Mouse (Mus musculus) retina, postnatal 7 days (tissue): ENCODE measurements at regions not wholly inside any gene's neighbourhood (a gene's known extent, or its start where the extent isn't known, plus 50 kb on each side); places are given as distances from the start of the nearest gene placed in this dataset.
A peak's percentile ranks its signal among the peaks of the same experiment; 100 is the strongest.

Experiments used
- DNase-seq: peaks from one replicate; pipeline ENCODE4 v3.0.0-alpha.2; 2012; ENCODE audit warnings: low read depth, low spot score

DNA sequence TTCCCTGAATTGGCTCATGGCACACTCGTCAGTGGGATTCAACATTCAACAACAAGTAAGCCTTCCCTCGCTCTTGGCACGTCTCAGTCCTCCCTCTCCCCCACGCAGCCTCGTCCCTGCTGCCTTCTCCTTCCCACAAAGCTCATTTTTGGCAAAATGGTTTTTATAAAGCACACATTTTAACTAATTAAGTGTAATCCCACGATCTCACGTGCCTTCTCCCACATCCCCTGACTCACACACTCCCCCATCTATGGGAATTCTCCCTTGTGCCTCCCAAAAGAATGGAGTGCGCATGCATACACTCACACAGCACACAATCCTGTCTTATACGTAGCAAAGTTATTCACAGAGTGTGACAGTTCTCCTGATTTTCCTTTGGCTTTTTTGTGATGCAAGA lies 288.5 kb downstream of the Cd83 start:
- DNase-seq = no peak

- no peak for DNase-seq
Measured at GRCm38 (mm10) chr13:44074172-44074571, 289.6 kb downstream of the Cd83 start.

DNA sequence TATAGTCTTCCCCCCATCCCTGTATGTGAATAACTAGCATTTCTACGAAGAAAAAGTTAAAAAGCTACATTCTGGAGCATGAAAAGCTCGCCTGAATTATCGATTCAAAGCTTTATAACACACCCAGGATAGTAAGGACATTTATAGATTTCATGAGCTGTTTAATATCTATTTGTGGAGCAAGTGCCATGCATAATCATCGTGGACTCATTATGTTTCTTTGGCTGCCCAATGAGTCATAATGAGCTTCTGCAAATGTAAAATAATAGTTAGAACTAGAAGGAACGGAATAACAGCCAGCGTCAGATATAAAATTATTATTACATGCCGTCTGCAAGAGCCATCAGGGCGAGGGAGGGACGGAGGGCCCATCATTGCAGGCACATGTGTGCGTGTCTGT lies 292.4 kb downstream of the Cd83 start:
- DNase-seq = no peak

GRCm38 (mm10) chr13:44085621-44086510 lies 301.3 kb downstream of the Cd83 start:
- DNase-seq = no peak

DNA sequence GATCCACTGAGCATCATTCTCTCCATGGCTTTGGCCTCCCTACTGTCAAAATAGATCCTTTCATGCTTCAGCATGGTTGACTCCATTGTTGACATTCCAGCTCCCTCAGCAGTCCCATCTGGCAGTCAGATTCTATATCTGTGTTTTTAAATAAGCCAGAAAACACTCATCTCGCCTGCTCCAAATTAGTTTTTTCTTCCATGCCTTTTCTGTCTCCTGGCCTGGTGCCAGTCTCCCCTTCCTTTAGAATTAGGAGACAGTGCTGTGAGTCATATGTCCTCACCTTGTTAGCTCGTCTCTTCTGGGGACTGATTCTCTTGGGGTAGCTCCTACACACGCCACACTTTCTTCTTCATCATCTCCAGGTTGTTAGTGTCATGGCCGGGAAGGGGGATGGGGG lies 302.2 kb downstream of the Cd83 start:
- no peak for DNase-seq

DNA sequence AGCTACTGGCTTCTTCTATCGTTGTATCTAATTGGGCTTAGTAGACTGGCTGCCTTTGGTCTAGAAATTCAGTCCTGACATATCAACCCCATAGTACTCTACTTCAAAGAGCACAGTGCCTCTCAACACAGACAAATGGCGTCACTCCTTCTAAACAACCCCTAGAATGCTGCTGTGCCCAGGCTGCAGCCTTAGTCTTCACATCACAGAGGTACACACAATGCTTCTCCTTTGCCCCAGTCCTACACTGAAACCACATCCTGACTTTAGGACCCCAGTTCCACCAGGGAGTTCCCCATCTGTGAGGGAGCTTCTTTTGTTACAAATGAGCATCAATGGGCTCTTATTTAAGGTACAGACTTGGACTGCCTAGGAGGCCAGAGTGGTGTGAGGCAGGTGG lies 312.6 kb downstream of the Cd83 start:
- DNase-seq = no peak

DNA sequence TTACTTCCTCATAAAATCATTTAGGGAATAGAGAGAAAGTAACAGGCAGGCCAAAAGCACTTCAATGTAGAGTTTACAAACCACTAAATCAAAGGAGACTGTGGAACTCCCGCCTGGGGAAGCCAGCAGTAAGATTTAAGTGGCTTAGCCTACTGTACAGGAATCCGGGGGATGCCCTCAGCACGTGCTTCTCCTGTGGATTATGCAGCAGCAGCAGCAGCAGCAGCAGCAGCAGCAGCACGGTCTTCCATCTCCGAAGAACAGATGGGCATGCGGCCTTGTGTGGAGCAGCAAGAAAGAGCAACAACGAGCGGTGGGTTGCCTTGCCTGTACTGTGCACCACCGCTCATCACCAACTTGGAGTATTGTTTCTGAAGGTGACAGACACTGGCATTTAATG lies 314.9 kb downstream of the Cd83 start:
- no peak for DNase-seq

DNA sequence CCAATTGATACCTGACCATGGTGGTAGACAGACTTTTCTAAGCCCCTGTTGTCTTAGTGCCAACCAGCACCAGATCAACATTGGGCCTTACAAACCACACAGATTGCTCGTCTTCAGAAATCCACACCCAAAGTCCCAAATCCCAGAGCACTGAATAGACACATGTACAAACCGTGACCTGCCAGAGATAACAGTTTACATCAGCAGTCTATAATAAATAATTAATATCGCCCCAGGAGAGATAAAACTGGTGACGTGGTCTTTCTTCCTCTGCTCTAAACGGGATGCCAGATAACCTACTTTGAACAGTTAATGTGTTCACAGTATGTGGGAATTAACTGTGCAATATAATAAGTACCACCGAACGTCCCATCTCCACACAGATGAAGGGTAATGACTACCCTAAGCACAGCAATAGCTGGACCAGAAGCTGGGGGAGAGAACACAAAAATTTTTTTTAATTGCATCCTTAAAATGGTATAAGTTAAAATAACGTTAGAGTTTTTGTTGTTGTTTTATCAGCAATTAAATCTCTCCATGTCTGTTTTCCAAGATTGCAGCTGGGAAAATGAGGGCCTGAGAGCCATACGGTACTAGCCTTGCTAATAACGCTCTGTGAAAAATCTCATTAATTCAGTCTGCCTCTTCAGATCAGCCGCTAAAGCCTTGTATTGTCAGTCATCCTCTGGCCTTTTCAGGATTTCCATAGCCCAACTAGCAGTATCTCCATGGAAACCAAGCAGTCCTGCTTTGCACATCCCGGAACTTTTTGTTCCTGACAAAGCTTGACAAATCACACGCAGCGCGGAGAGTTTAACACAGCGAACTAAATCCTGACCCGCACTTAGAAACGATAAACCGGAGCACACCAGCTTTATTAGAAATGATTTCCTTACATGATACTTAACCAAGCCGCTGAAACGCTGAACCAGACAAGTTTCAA lies 315.8 kb downstream of the Cd83 start:
- DNase-seq = peak; percentile 16

GRCm38 (mm10) chr13:44101161-44101560 lies 316.6 kb downstream of the Cd83 start:
- DNase-seq = no peak

- no peak for DNase-seq
Measured at GRCm38 (mm10) chr13:44101806-44102205, 317.2 kb downstream of the Cd83 start.

GRCm38 (mm10) chr13:44102257-44102656 lies 317.7 kb downstream of the Cd83 start:
- no peak for DNase-seq

DNA sequence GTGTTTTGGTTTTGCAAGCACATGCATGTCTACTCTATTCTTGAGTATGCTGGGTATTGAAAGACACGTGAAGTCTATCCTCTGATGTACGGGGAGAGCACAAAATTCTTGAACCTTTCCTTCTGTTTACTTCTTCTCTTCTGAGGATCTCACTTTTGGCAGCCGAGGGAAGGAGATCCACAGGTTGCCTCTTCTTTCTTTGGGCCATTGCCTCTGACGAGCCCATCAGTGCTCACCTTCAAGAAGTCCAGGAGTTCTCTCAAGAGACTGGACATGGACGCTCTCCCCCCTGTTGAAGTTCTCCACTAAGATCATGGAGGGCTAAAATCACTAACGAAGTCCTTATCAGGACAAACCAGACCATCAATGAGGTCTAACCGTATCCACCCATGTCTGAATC lies 318.8 kb downstream of the Cd83 start:
- no peak for DNase-seq

DNA sequence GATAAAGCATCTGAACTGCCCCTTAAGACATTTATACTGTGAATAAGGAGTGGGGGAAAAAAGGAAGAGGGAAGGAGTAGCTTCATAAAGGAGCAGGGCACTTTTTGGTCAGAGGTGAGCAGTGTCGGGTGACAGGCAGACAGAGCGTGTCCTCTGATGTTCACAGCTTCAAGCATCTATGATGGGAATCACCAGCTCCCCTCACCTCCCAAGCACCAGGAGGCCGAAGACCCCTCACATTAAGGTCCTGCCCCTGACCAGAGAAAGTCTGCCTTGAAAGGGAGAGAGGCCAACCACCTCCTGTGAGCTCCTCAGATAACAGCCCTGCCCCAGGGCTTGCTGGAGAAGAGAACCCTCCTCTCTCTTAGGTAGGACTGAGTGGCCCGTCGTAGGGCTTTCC lies 320.6 kb downstream of the Cd83 start:
- no peak for DNase-seq

GRCm38 (mm10) chr13:44108695-44109094 lies 324.1 kb downstream of the Cd83 start:
- no peak for DNase-seq

DNA sequence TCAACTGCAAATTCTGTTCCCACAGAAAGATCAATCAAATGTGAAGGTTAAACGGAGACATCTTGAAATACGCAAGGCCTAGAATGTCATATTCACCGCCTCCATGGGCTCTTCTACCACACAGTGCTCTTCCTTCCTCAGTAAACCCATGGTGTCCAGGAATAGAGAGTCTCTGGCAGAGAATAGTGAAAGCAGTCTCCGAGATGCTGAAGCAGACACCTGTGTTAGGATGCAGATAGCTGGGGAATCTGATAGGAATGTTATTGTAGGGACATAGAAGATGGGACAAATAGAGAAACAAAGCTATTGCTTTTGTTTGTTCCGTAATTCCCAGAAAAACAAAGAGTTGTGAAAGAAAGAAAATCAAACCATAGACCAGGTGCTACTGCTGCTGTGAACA lies 328.5 kb downstream of the Cd83 start:
- DNase-seq = no peak

DNA sequence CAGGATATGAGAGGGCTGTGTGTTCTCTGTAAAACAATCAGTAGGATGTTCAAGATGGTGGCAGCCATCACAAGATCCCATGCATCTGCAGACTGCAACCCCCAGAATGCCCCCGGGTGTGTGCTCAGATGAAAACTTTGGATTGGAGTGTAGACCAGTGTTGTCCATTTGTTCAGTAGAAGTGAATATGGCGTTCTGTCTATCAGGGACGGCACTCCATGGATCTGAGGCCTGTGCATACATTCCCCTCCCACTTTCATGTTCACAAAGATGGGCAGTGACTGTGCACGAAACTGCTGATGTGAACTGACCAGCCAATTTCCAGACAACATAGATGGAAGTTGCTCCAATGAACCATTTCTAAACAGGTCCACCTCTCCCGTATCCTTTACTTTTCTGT lies 330.3 kb downstream of the Cd83 start:
- no peak for DNase-seq

GRCm38 (mm10) chr13:44117841-44118240 lies 333.3 kb downstream of the Cd83 start:
- DNase-seq = no peak

DNA sequence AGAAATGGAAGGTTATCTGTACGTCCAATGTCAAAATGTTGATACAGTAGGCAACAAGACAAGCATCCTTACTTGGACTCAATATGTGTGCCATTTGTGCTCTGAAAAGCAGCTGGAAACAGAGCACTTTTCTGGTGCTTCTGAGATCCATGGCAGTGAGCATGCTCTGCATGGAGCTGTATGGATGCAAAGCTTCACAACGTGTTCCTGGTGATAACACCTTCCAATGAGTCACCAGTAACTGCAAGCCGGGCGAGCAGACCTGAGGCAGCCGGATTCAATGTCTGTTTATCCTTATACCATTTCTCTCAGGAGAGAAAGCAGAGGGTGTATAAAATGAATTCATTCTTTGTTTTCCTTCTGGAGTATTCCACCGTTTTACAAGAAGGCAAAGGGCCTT lies 334.3 kb downstream of the Cd83 start:
- no peak for DNase-seq

- DNase-seq = no peak
Measured at GRCm38 (mm10) chr13:44121241-44121671, 336.7 kb downstream of the Cd83 start.

DNA sequence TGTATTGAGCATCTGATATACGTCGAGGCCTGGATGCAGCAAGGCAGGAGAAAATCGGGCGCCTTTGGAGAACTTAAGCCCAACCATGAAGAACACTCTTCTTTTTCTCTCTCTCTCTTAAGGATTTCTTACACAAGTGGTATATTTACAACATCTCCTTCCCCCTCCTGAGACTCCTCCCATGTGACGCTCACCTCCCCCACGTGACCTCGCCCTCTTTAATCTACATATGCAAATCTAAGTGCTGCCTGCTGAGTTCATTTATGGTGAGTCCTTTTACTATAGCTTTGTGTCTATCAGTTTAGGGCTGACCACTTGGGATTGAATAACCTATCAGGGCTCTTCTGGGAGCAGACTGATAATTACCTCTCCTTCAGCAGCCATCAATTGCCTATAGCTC lies 337.4 kb downstream of the Cd83 start:
- DNase-seq = no peak

GRCm38 (mm10) chr13:44126198-44126597 lies 341.6 kb downstream of the Cd83 start:
- no peak for DNase-seq

GRCm38 (mm10) chr13:44128506-44129274 lies 344.1 kb downstream of the Cd83 start:
- DNase-seq = no peak
